Mouse (Mus musculus) liver, postnatal 0 days (tissue): ENCODE results near the gene Adar. TPM values are rescaled to one million over a fixed set of nuclear protein-coding genes. Genes with fewer than 3 reads are reported as not detected.

Experiments
- ATAC-seq: fragments of 200-750 bp; cut with Nextera tagmentation; 2 replicates; pipeline ENCODE4 v1.8.0; 2017; ENCODE audit warnings: mild to moderate bottlenecking, moderate library complexity
- DNase-seq: peaks from one replicate; pipeline ENCODE4 v3.0.0-alpha.2; 2016
- H3K27ac ChIP-seq: fragments of 300-500 bp; sonication (generic); 2 replicates; pipeline ENCODE4 v1.5.1; 2014; ENCODE audit warnings: antibody characterized with exemption, moderate library complexity, mild to moderate bottlenecking, low read depth
- H3K27me3 ChIP-seq: fragments of 300-500 bp; sonication (generic); 2 replicates; pipeline ENCODE4 v1.6.1; 2014; ENCODE audit warnings: low read length, control low read depth, mixed read lengths; ENCODE audit not compliant: insufficient read depth
- H3K36me3 ChIP-seq: fragments of 300-500 bp; sonication (generic); replicated peaks from 2 replicates; pipeline ENCODE4 v1.6.1; 2014; ENCODE audit warnings: mild to moderate bottlenecking, control low read depth, low read length, moderate library complexity, mixed read lengths; ENCODE audit not compliant: insufficient read depth
- H3K4me1 ChIP-seq: fragments of 300-500 bp; sonication (generic); 2 replicates; pipeline ENCODE4 v1.6.1; 2014; ENCODE audit warnings: antibody characterized with exemption, mild to moderate bottlenecking, control low read depth; ENCODE audit not compliant: insufficient read depth
- H3K4me2 ChIP-seq: fragments of 300-500 bp; sonication (generic); 2 replicates; pipeline ENCODE4 v1.6.1; 2014; ENCODE audit warnings: low read depth, mild to moderate bottlenecking, low read length, moderate library complexity, mixed read lengths
- H3K4me3 ChIP-seq: fragments of 300-500 bp; sonication (generic); 2 replicates; pipeline ENCODE4 v1.5.1; 2014; ENCODE audit warnings: low read depth, low read length
- H3K9ac ChIP-seq: fragments of 300-500 bp; sonication (generic); replicated peaks from 2 replicates; pipeline ENCODE4 v1.6.1; 2014; ENCODE audit warnings: mild to moderate bottlenecking, moderate library complexity
- H3K9me3 ChIP-seq: fragments of 300-500 bp; sonication (generic); 2 replicates; pipeline ENCODE4 v1.6.1; 2016; ENCODE audit warnings: mild to moderate bottlenecking, control low read depth, low read length, mixed read lengths
- CTCF ChIP-seq: sonication (generic); IDR thresholded peaks from 2 replicates; pipeline ENCODE4 v1.5.1; 2016; ENCODE audit warnings: antibody characterized with exemption, low read depth
- EP300 ChIP-seq: IDR thresholded peaks from 2 replicates; pipeline ENCODE4 v1.6.1; 2016; ENCODE audit warnings: antibody characterized with exemption, low read depth, mild to moderate bottlenecking
- WGBS: fragments of 180-500 bp; shearing (Covaris S2); extraction: QIAGEN DNeasy Blood & Tissue Kit; methylation state at CpG from one replicate; pipeline ENCODE4 v1.1.7; 2014; ENCODE audit not compliant: insufficient replicate concordance; 5-methylcytosine and 5-hydroxymethylcytosine counted together
- polyA plus RNA-seq: library from polyadenylated mRNA; unstranded; fragments of >200 nt; fragmentation: Nextera tagmentation; extraction: Ambion mirVana; gene quantifications from 2 replicates; pipeline ENCODE4 v1.2.1, GENCODE M21; 2015

Adar gene
- polyA plus RNA-seq, 1 experiment from 2014 or later: 5.3 TPM

- Histone ChIP-seq H3K27me3 (no peaks in the 10 kb centered on the region), H3K4me2 (no peak overlapping the region), H3K4me1 (no peaks in the 10 kb centered on the region), H3K27ac (no peak overlapping the region), H3K9me3 (no peaks in the 10 kb centered on the region), H3K36me3 (no peaks in the 10 kb centered on the region), H3K9ac (no peak overlapping the region), H3K4me3 (no peak overlapping the region)
- TF ChIP-seq CTCF (no peak), EP300 (no peak)
- DNase-seq: no peak
- 68% methylated on average over 2 of the region's 2 CpGs for WGBS
- ATAC-seq: no peak
Observed at GRCm38 (mm10) chr3:89757851-89758250, 43.0 kb downstream of the Adar start.

- H3K4me1 ChIP-seq: peaks cover 4% of the 10 kb centered on the region
- H3K27ac ChIP-seq: no peak overlapping the region
- no peak overlapping the region for H3K9ac ChIP-seq
- H3K9me3 ChIP-seq: no peaks in the 10 kb centered on the region
- H3K36me3 ChIP-seq: no peaks in the 10 kb centered on the region
- DNase-seq: no peak
- no peak for ATAC-seq
- H3K4me2 ChIP-seq: no peak overlapping the region
- no peak overlapping the region for H3K4me3 ChIP-seq
- WGBS: 53% methylated on average over 3 of the region's 3 CpGs
- peaks cover 13% of the 10 kb centered on the region for H3K27me3 ChIP-seq
- TF ChIP-seq EP300 (no peak), CTCF (no peak)
Observed at GRCm38 (mm10) chr3:89759786-89760185, 45.0 kb downstream of the Adar start.

GRCm38 (mm10) chr3:89764119-89764724 lies 49.4 kb downstream of the Adar start, which contains the start of gene Chrnb2:
Gene Chrnb2 (minus strand): TSS chr3:89764632.
- Histone ChIP-seq H3K36me3 (no peaks in the 10 kb centered on the region), H3K4me1 (peaks cover 4% of the 10 kb centered on the region), H3K9me3 (no peaks in the 10 kb centered on the region), H3K4me2 (peak within 1 kb of the TSS; percentile 29; the same call in 1 of the 2 replicates), H3K27ac (no peak within 1 kb of the TSS), H3K4me3 (no peak within 1 kb of the TSS), H3K9ac (no peak within 1 kb of the TSS), H3K27me3 (peaks cover 13% of the 10 kb centered on the region)
- ATAC-seq (peak; percentile 84), DNase-seq (peak; percentile 85)
- WGBS: 2% methylated on average over 36 of the region's 36 CpGs
- TF ChIP-seq CTCF: no peak
- TF ChIP-seq EP300: no peak

GRCm38 (mm10) chr3:89769584-89769983 lies 54.8 kb downstream of the Adar start:
- Histone ChIP-seq H3K27ac (no peak overlapping the region), H3K4me1 (peaks cover 21% of the 10 kb centered on the region), H3K4me2 (no peak overlapping the region), H3K36me3 (no peaks in the 10 kb centered on the region), H3K27me3 (0 out of 2 replicates have a peak, but pooled peaks cover under 1% of the 10 kb centered on the region), H3K4me3 (no peak overlapping the region), H3K9me3 (no peaks in the 10 kb centered on the region), H3K9ac (no peak overlapping the region)
- DNase-seq (no peak), ATAC-seq (no peak)
- WGBS: 68% methylated on average over 7 of the region's 7 CpGs
- no peak for TF ChIP-seq EP300
- no peak for TF ChIP-seq CTCF

- WGBS: 42% methylated on average over 2 of the region's 2 CpGs
Observed at GRCm38 (mm10) chr3:89770425-89771002, 55.7 kb downstream of the Adar start.

GRCm38 (mm10) chr3:89772588-89772967 lies 57.8 kb downstream of the Adar start:
- H3K27ac ChIP-seq: peak overlapping the region; percentile 86
- ATAC-seq: peak; percentile 69
- TF ChIP-seq CTCF (peak; percentile 99), EP300 (no peak)
- H3K36me3 ChIP-seq: peaks cover 19% of the 10 kb centered on the region
- peaks cover 30% of the 10 kb centered on the region for H3K4me1 ChIP-seq
- H3K9me3 ChIP-seq: no peaks in the 10 kb centered on the region
- 1% methylated on average over 17 of the region's 17 CpGs for WGBS
- peak overlapping the region; percentile 76 for H3K9ac ChIP-seq
- peak overlapping the region; percentile 67 for H3K4me3 ChIP-seq
- DNase-seq: peak; percentile 84
- H3K4me2 ChIP-seq: peak overlapping the region; percentile 93
- no peaks in the 10 kb centered on the region for H3K27me3 ChIP-seq

More at GRCm38 (mm10) chr3:89770425-89771002, 55.7 kb downstream of the Adar start:
- H3K4me3 ChIP-seq: no peak overlapping the region
- H3K9me3 ChIP-seq: no peaks in the 10 kb centered on the region
- TF ChIP-seq CTCF: no peak
- no peak for TF ChIP-seq EP300
- H3K36me3 ChIP-seq: no peaks in the 10 kb centered on the region
- DNase-seq (no peak), ATAC-seq (no peak)
- H3K27ac ChIP-seq: no peak overlapping the region
- peaks cover 30% of the 10 kb centered on the region for H3K4me1 ChIP-seq
- no peaks in the 10 kb centered on the region for H3K27me3 ChIP-seq
- H3K4me2 ChIP-seq: no peak overlapping the region
- H3K9ac ChIP-seq: no peak overlapping the region
